Mouse (Mus musculus): ENCODE measurements around the gene Ovch2. TPM values are rescaled to one million over a fixed set of nuclear protein-coding genes. Genes with fewer than 3 reads are reported as not detected.

Gene Ovch2
- polyA plus RNA-seq, 1 experiment from 2014 or later: not detected

GRCm38 (mm10) chr7:107787977-107788620 is 12.9 kb downstream of the Ovch2 start:
- DNase-seq (ENCODE audit: low spot score) (no peak), ATAC-seq (replicated peaks; ENCODE audit: low FRiP score) (no peak)
- Histone ChIP-seq H3K9ac (ENCODE audit: low read depth, low read length) (no peak overlapping the region), H3K36me3 (ENCODE audit: control insufficient read depth, insufficient read depth, low read length) (no peaks in the 10 kb centered on the region), H3K4me1 (replicated peaks; ENCODE audit: control insufficient read depth, insufficient read depth, low read length) (no peaks in the 10 kb centered on the region), H3K4me3 (ENCODE audit: low read depth, low read length) (no peak overlapping the region), H3K27ac (ENCODE audit: low read depth, low read length) (no peak overlapping the region), H3K9me3 (ENCODE audit: control insufficient read depth, low read length) (no peaks in the 10 kb centered on the region), H3K27me3 (replicated peaks; ENCODE audit: control insufficient read depth, insufficient read depth, low read length) (no peaks in the 10 kb centered on the region), H3K4me2 (no peak overlapping the region)
- WGBS: 53% methylated on average over 3 of the region's 3 CpGs

GRCm38 (mm10) chr7:107779611-107780010 is 21.4 kb downstream of the Ovch2 start:
- Histone ChIP-seq H3K4me1 (replicated peaks; ENCODE audit: control insufficient read depth, insufficient read depth, low read length) (no peaks in the 10 kb centered on the region), H3K27ac (ENCODE audit: low read depth, low read length) (no peak overlapping the region), H3K9ac (ENCODE audit: low read depth, low read length) (no peak overlapping the region), H3K27me3 (replicated peaks; ENCODE audit: control insufficient read depth, insufficient read depth, low read length) (no peaks in the 10 kb centered on the region), H3K36me3 (ENCODE audit: control insufficient read depth, insufficient read depth, low read length) (no peaks in the 10 kb centered on the region), H3K4me3 (ENCODE audit: low read depth, low read length) (no peak overlapping the region), H3K4me2 (no peak overlapping the region), H3K9me3 (ENCODE audit: control insufficient read depth, low read length) (no peaks in the 10 kb centered on the region)
- WGBS: 41% methylated on average over 4 of the region's 4 CpGs
- DNase-seq (ENCODE audit: low spot score) (no peak), ATAC-seq (replicated peaks; ENCODE audit: low FRiP score) (no peak)

DNA sequence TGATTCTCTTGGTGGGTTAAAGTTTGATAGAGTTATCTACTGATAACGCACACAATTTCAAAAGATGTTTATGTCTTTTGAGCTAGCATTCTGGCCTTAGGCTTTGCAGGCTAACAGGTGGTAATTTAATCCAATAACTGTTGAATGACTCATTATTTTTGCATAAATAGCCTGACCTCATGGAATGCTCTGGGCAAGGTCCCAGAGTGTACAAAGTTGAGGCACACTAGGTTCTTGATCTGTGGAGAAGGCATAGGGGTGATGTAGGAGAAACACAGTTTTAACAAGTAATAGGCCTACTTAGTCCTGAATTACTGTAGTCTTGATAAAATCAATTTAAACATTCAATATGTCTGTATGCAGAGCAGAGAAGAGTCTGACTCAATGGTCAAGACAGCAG is 22.8 kb downstream of the Ovch2 start:
- no peak overlapping the region for H3K4me2 ChIP-seq
- no peaks in the 10 kb centered on the region for H3K4me1 ChIP-seq (replicated peaks; ENCODE audit: control insufficient read depth, insufficient read depth, low read length)
- H3K27me3 ChIP-seq (replicated peaks; ENCODE audit: control insufficient read depth, insufficient read depth, low read length): no peaks in the 10 kb centered on the region
- DNase-seq (ENCODE audit: low spot score) (no peak), ATAC-seq (replicated peaks; ENCODE audit: low FRiP score) (no peak)
- H3K36me3 ChIP-seq (ENCODE audit: control insufficient read depth, insufficient read depth, low read length): no peaks in the 10 kb centered on the region
- no peak overlapping the region for H3K27ac ChIP-seq (ENCODE audit: low read depth, low read length)
- H3K9ac ChIP-seq (ENCODE audit: low read depth, low read length): no peak overlapping the region
- WGBS: 68% methylated on average over 1 of the region's 1 CpGs
- H3K9me3 ChIP-seq (ENCODE audit: control insufficient read depth, low read length): no peaks in the 10 kb centered on the region
- no peak overlapping the region for H3K4me3 ChIP-seq (ENCODE audit: low read depth, low read length)

GRCm38 (mm10) chr7:107770812-107771211 is 30.2 kb downstream of the Ovch2 start:
- DNase-seq (ENCODE audit: low spot score) (no peak), ATAC-seq (replicated peaks; ENCODE audit: low FRiP score) (no peak)
- WGBS: 69% methylated on average over 6 of the region's 6 CpGs
- no peaks in the 10 kb centered on the region for H3K9me3 ChIP-seq (ENCODE audit: control insufficient read depth, low read length)
- H3K36me3 ChIP-seq (ENCODE audit: control insufficient read depth, insufficient read depth, low read length): no peaks in the 10 kb centered on the region
- no peak overlapping the region for H3K27ac ChIP-seq (ENCODE audit: low read depth, low read length)
- no peak overlapping the region for H3K9ac ChIP-seq (ENCODE audit: low read depth, low read length)
- H3K4me1 ChIP-seq (replicated peaks; ENCODE audit: control insufficient read depth, insufficient read depth, low read length): no peaks in the 10 kb centered on the region
- H3K4me2 ChIP-seq: no peak overlapping the region
- no peak overlapping the region for H3K4me3 ChIP-seq (ENCODE audit: low read depth, low read length)
- no peaks in the 10 kb centered on the region for H3K27me3 ChIP-seq (replicated peaks; ENCODE audit: control insufficient read depth, insufficient read depth, low read length)

- Histone ChIP-seq H3K9ac (ENCODE audit: low read depth, low read length) (no peak within 1 kb of the TSS), H3K27me3 (replicated peaks; ENCODE audit: control insufficient read depth, insufficient read depth, low read length) (no peaks in the 10 kb centered on the region)
- 11% methylated on average over 23 of the region's 23 CpGs for WGBS
Measured at GRCm38 (mm10) chr7:107757308-107758151, 43.5 kb downstream of the Ovch2 start, which contains the start of gene Cyb5r2. Cyb5r2 (minus strand) TSS chr7:107758032.

GRCm38 (mm10) chr7:107756748-107757147 is 44.3 kb downstream of the Ovch2 start:
- Histone ChIP-seq H3K4me3 (ENCODE audit: low read depth, low read length) (no peak overlapping the region), H3K27me3 (replicated peaks; ENCODE audit: control insufficient read depth, insufficient read depth, low read length) (no peaks in the 10 kb centered on the region), H3K9me3 (ENCODE audit: control insufficient read depth, low read length) (no peaks in the 10 kb centered on the region), H3K4me2 (no peak overlapping the region), H3K27ac (ENCODE audit: low read depth, low read length) (no peak overlapping the region), H3K9ac (ENCODE audit: low read depth, low read length) (no peak overlapping the region), H3K36me3 (ENCODE audit: control insufficient read depth, insufficient read depth, low read length) (no peaks in the 10 kb centered on the region), H3K4me1 (replicated peaks; ENCODE audit: control insufficient read depth, insufficient read depth, low read length) (no peaks in the 10 kb centered on the region)
- WGBS: 66% methylated on average over 2 of the region's 2 CpGs
- no peak for ATAC-seq (replicated peaks; ENCODE audit: low FRiP score)
- no peak for DNase-seq (ENCODE audit: low spot score)

More at GRCm38 (mm10) chr7:107757308-107758151, 43.5 kb downstream of the Ovch2 start, which contains the start of gene Cyb5r2:
- H3K27ac ChIP-seq (ENCODE audit: low read depth, low read length): no peak within 1 kb of the TSS
- no peak within 1 kb of the TSS for H3K4me3 ChIP-seq (ENCODE audit: low read depth, low read length)
- peak within 1 kb of the TSS; percentile 54 for H3K4me2 ChIP-seq
- DNase-seq (ENCODE audit: low spot score) (peak; percentile 38), ATAC-seq (replicated peaks; ENCODE audit: low FRiP score) (peak; percentile 59)
- H3K4me1 ChIP-seq (replicated peaks; ENCODE audit: control insufficient read depth, insufficient read depth, low read length): no peaks in the 10 kb centered on the region
- no peaks in the 10 kb centered on the region for H3K36me3 ChIP-seq (ENCODE audit: control insufficient read depth, insufficient read depth, low read length)
- no peaks in the 10 kb centered on the region for H3K9me3 ChIP-seq (ENCODE audit: control insufficient read depth, low read length)

DNA sequence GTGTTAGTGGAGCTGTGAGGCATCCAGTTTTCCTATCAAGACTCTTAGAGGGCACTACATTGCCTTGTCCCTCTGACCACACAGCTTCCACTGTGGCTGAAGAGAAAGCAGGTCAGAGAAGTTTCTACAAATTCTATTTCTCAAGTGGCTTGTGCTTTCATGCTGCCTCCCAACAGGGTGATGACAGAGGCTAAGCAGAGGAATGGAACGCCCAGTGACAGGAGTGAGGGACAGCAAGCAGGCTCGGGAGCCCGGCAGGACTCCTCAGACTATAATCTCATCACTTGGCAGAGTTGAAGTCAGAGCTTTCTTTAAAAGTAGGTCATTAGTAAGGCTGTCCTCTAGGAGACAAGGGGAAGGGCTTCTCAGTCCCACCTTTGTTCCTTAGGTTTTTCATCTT is 45.1 kb downstream of the Ovch2 start:
- Histone ChIP-seq H3K4me1 (replicated peaks; ENCODE audit: control insufficient read depth, insufficient read depth, low read length) (no peaks in the 10 kb centered on the region), H3K27me3 (replicated peaks; ENCODE audit: control insufficient read depth, insufficient read depth, low read length) (no peaks in the 10 kb centered on the region), H3K4me2 (no peak overlapping the region), H3K9ac (ENCODE audit: low read depth, low read length) (no peak overlapping the region), H3K9me3 (ENCODE audit: control insufficient read depth, low read length) (no peaks in the 10 kb centered on the region), H3K27ac (ENCODE audit: low read depth, low read length) (no peak overlapping the region), H3K4me3 (ENCODE audit: low read depth, low read length) (no peak overlapping the region), H3K36me3 (ENCODE audit: control insufficient read depth, insufficient read depth, low read length) (no peaks in the 10 kb centered on the region)
- DNase-seq (ENCODE audit: low spot score) (no peak), ATAC-seq (replicated peaks; ENCODE audit: low FRiP score) (no peak)
- 66% methylated on average over 3 of the region's 3 CpGs for WGBS

- 81% methylated on average over 10 of the region's 10 CpGs for WGBS
- H3K4me3 ChIP-seq (ENCODE audit: low read depth, low read length): no peak overlapping the region
- no peak overlapping the region for H3K27ac ChIP-seq (ENCODE audit: low read depth, low read length)
- H3K4me1 ChIP-seq (replicated peaks; ENCODE audit: control insufficient read depth, insufficient read depth, low read length): no peaks in the 10 kb centered on the region
- no peaks in the 10 kb centered on the region for H3K36me3 ChIP-seq (ENCODE audit: control insufficient read depth, insufficient read depth, low read length)
- no peak overlapping the region for H3K9ac ChIP-seq (ENCODE audit: low read depth, low read length)
- H3K4me2 ChIP-seq: no peak overlapping the region
- no peak for DNase-seq (ENCODE audit: low spot score)
- no peaks in the 10 kb centered on the region for H3K27me3 ChIP-seq (replicated peaks; ENCODE audit: control insufficient read depth, insufficient read depth, low read length)
- H3K9me3 ChIP-seq (ENCODE audit: control insufficient read depth, low read length): no peaks in the 10 kb centered on the region
- no peak for ATAC-seq (replicated peaks; ENCODE audit: low FRiP score)
Measured at GRCm38 (mm10) chr7:107752031-107752520, 48.9 kb downstream of the Ovch2 start.
